Mouse (Mus musculus) CD4-positive, CD25-positive, alpha-beta regulatory T cell, adult 2 months (primary cell): ENCODE results near the gene Tmem19.
A peak's percentile ranks its signal among the peaks of the same experiment; 100 is the strongest.
"Not testable (repeated sequence)": the region's sequence is repeated elsewhere in the genome, so short reads cannot be mapped to it uniquely, and the experiment has no call there.

ENCODE experiments used
- DNase-seq: peaks from one replicate; pipeline ENCODE4 v3.0.0-alpha.2; 2012; ENCODE audit warnings: low read depth, low spot score

The Tmem19 gene

GRCm38 (mm10) chr10:115349029-115349428 is 13.3 kb downstream of the Tmem19 start:
- DNase-seq = no peak

GRCm38 (mm10) chr10:115348131-115348530 is 14.2 kb downstream of the Tmem19 start:
- no peak for DNase-seq

GRCm38 (mm10) chr10:115346444-115346843 is 15.9 kb downstream of the Tmem19 start:
- DNase-seq = no peak

GRCm38 (mm10) chr10:115342771-115343425 is 19.4 kb downstream of the Tmem19 start:
- DNase-seq = no peak

- DNase-seq = no peak
Measured at GRCm38 (mm10) chr10:115339820-115340328, 22.4 kb downstream of the Tmem19 start.

- DNase-seq = no peak
Measured at GRCm38 (mm10) chr10:115336901-115337300, 25.4 kb downstream of the Tmem19 start.

- no peak for DNase-seq
Measured at GRCm38 (mm10) chr10:115333528-115333927, 28.8 kb downstream of the Tmem19 start.

GRCm38 (mm10) chr10:115332997-115333396 is 29.3 kb downstream of the Tmem19 start:
- DNase-seq = peak; percentile 31

GRCm38 (mm10) chr10:115332420-115332952 is 29.8 kb downstream of the Tmem19 start:
- DNase-seq = peak; percentile 53

GRCm38 (mm10) chr10:115329010-115329530 is 33.2 kb downstream of the Tmem19 start:
- peak; percentile 29 for DNase-seq

GRCm38 (mm10) chr10:115328514-115328913 is 33.8 kb downstream of the Tmem19 start:
- DNase-seq = peak; percentile 19

- peak; percentile 87 for DNase-seq
Measured at GRCm38 (mm10) chr10:115323295-115323694, 39.0 kb downstream of the Tmem19 start.

GRCm38 (mm10) chr10:115321317-115322035 is 40.8 kb downstream of the Tmem19 start:
- no peak for DNase-seq

GRCm38 (mm10) chr10:115318388-115318787 is 43.9 kb downstream of the Tmem19 start:
- DNase-seq = not testable (repeated sequence)

- no peak for DNase-seq
Measured at GRCm38 (mm10) chr10:115316313-115316712, 46.0 kb downstream of the Tmem19 start.

- peak; percentile 96 for DNase-seq
Measured at GRCm38 (mm10) chr10:115315473-115316171, 46.7 kb downstream of the Tmem19 start, which contains the start of gene Rab21. Rab21 (minus strand) TSS chr10:115315594.

GRCm38 (mm10) chr10:115314582-115315452 is 47.5 kb downstream of the Tmem19 start:
- peak; percentile 88 for DNase-seq

- DNase-seq = no peak
Measured at GRCm38 (mm10) chr10:115314287-115314581, 48.1 kb downstream of the Tmem19 start.

- DNase-seq = no peak
Measured at GRCm38 (mm10) chr10:115313641-115314286, 48.5 kb downstream of the Tmem19 start.

GRCm38 (mm10) chr10:115312732-115313131 is 49.6 kb downstream of the Tmem19 start:
- DNase-seq = no peak
